Mouse (Mus musculus): ENCODE results near the gene Rps15.

DNA sequence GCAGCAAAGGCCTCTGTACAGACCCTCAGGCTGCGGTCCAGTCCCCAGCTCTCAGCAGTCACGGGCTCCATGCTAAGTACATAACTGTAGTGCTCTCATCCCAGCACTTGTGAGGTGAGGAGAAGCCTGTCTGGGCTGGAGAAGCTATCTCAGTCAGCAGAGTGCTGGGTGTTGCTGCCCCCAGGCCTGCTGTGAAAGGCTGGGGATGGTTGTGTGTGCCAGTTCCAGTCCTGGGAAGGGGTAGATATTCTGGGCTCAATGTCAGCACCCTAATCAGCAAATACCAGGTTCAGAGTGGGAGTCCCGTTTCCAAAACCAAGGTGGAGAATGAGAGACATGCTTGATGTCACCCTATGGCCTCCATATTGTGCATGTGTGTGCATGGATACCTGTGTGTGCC is 49.6 kb upstream of the Rps15 start:
- TF ChIP-seq E2F4 (IDR thresholded peaks at IDR 0.05; ENCODE audit: insufficient read depth) (no peak), POLR2A (IDR thresholded peaks at IDR 0.05; ENCODE audit: insufficient read length, low read depth) (no peak), MAX (IDR thresholded peaks at IDR 0.05; ENCODE audit: low read depth) (no peak), TCF12 (IDR thresholded peaks at IDR 0.05; ENCODE audit: insufficient read depth, poor library complexity, severe bottlenecking) (no peak), USF1 (IDR thresholded peaks at IDR 0.05; ENCODE audit: low read depth) (no peak), CEBPB (IDR thresholded peaks at IDR 0.05; ENCODE audit: insufficient read depth, poor library complexity, severe bottlenecking) (no peak), TCF3 (IDR thresholded peaks at IDR 0.05; ENCODE audit: insufficient read length, low read depth) (no peak), REST (IDR thresholded peaks at IDR 0.05; ENCODE audit: insufficient read depth, insufficient read length) (no peak)
